Mouse (Mus musculus) olfactory bulb, adult 2 months (tissue): Measurements from ENCODE around the gene Cd81. TPM values are rescaled to one million over a fixed set of nuclear protein-coding genes. Genes with fewer than 3 reads are reported as not detected.

Experiments used
- H3K27ac ChIP-seq: fragments of 200-500 bp; 2 replicates; pipeline ENCODE4 v1.5.1; 2012; ENCODE audit warnings: low read depth, low read length; ENCODE audit not compliant: insufficient read depth
- H3K4me1 ChIP-seq: fragments of 200-500 bp; 2 replicates; pipeline ENCODE4 v1.6.1; 2012; ENCODE audit warnings: low read length; ENCODE audit not compliant: control insufficient read depth, insufficient read depth
- H3K4me3 ChIP-seq: fragments of 200-500 bp; 2 replicates; pipeline ENCODE4 v1.5.1; 2012; ENCODE audit warnings: mild to moderate bottlenecking, low read depth, low read length, moderate library complexity; ENCODE audit not compliant: insufficient read depth
- CTCF ChIP-seq: fragments of 200-500 bp; IDR thresholded peaks from 2 replicates; pipeline ENCODE4 v1.5.1; 2012; ENCODE audit warnings: low read depth, mild to moderate bottlenecking, low read length, moderate library complexity; ENCODE audit not compliant: insufficient read depth
- POLR2A ChIP-seq: fragments of 200-500 bp; IDR thresholded peaks from 2 replicates; pipeline ENCODE4 v1.6.1; 2012; ENCODE audit warnings: mild to moderate bottlenecking, low read depth, low read length, moderate library complexity; ENCODE audit not compliant: insufficient read depth
- WGBS: fragments of 180-500 bp; shearing (Covaris S2); methylation state at CpG from one replicate; pipeline ENCODE4 v1.1.7; 2018; 5-methylcytosine and 5-hydroxymethylcytosine counted together
- polyA plus RNA-seq: library from polyadenylated mRNA; stranded (reverse); fragments of >200 nt; gene quantifications from 2 replicates; pipeline ENCODE4 v1.2.4, GENCODE M21; 2012; ENCODE audit warnings: low replicate concordance; ENCODE audit not compliant: missing spikeins, insufficient read depth, insufficient read length

Cd81 gene
- polyA plus RNA-seq, 1 experiment, result not detected

- TF ChIP-seq CTCF (no peak), POLR2A (no peak)
- Histone ChIP-seq H3K4me1 (peaks cover 22% of the 10 kb centered on the region), H3K4me3 (peak overlapping the region; percentile 90), H3K27ac (no peak overlapping the region)
- WGBS, result 87% methylated on average over 10 of the region's 10 CpGs
These were observed 18.0 kb downstream of the Cd81 start for GRCm38 (mm10) chr7:143070506-143071070.

- H3K4me3 ChIP-seq, result no peak overlapping the region
- peaks cover 22% of the 10 kb centered on the region for H3K4me1 ChIP-seq
- no peak overlapping the region for H3K27ac ChIP-seq
- WGBS, result 86% methylated on average over 5 of the region's 5 CpGs
- TF ChIP-seq CTCF (no peak), POLR2A (no peak)
These were observed 20.1 kb downstream of the Cd81 start for GRCm38 (mm10) chr7:143072605-143073004.

- H3K4me1 ChIP-seq, result peaks cover 19% of the 10 kb centered on the region
- 57% methylated on average over 1 of the region's 1 CpGs for WGBS
- H3K27ac ChIP-seq, result no peak overlapping the region
- TF ChIP-seq POLR2A (no peak), CTCF (no peak; the same call in 1 of the 2 replicates)
- no peak overlapping the region for H3K4me3 ChIP-seq
These were observed 20.5 kb downstream of the Cd81 start for GRCm38 (mm10) chr7:143073086-143073485.

GRCm38 (mm10) chr7:143075394-143075793 lies 22.9 kb downstream of the Cd81 start:
- TF ChIP-seq CTCF (no peak), POLR2A (no peak)
- WGBS, result 84% methylated on average over 5 of the region's 5 CpGs

GRCm38 (mm10) chr7:143077351-143077750 lies 24.8 kb downstream of the Cd81 start:
- TF ChIP-seq POLR2A, result no peak
- no peak for TF ChIP-seq CTCF
- WGBS, result 89% methylated on average over 2 of the region's 2 CpGs
- Histone ChIP-seq H3K4me3 (no peak overlapping the region), H3K27ac (no peak overlapping the region), H3K4me1 (no peaks in the 10 kb centered on the region)

More at GRCm38 (mm10) chr7:143075394-143075793, 22.9 kb downstream of the Cd81 start:
- no peak overlapping the region for H3K27ac ChIP-seq
- peaks cover 7% of the 10 kb centered on the region for H3K4me1 ChIP-seq
- H3K4me3 ChIP-seq, result no peak overlapping the region

- Histone ChIP-seq H3K4me1 (no peaks in the 10 kb centered on the region), H3K27ac (no peak overlapping the region), H3K4me3 (no peak overlapping the region)
- TF ChIP-seq CTCF, result no peak
- no peak for TF ChIP-seq POLR2A
- WGBS, result 75% methylated on average over 6 of the region's 6 CpGs
These were observed 29.5 kb downstream of the Cd81 start for GRCm38 (mm10) chr7:143082024-143082423.

- TF ChIP-seq POLR2A, result no peak
- Histone ChIP-seq H3K4me3 (no peak overlapping the region), H3K4me1 (no peaks in the 10 kb centered on the region), H3K27ac (no peak overlapping the region)
- 77% methylated on average over 2 of the region's 2 CpGs for WGBS
These were observed 31.2 kb downstream of the Cd81 start for GRCm38 (mm10) chr7:143083708-143084107.

- Histone ChIP-seq H3K27ac (no peak overlapping the region), H3K4me1 (no peaks in the 10 kb centered on the region), H3K4me3 (no peak overlapping the region)
- no peak for TF ChIP-seq POLR2A
- no peak for TF ChIP-seq CTCF
- 53% methylated on average over 2 of the region's 2 CpGs for whole genome bisulfite sequencing
These were observed 33.8 kb downstream of the Cd81 start for GRCm38 (mm10) chr7:143086366-143086765.

GRCm38 (mm10) chr7:143087070-143087579 lies 34.6 kb downstream of the Cd81 start:
- 57% methylated on average over 4 of the region's 4 CpGs for WGBS
- TF ChIP-seq POLR2A (no peak), CTCF (no peak)
- no peak overlapping the region for H3K27ac ChIP-seq

More at GRCm38 (mm10) chr7:143087070-143087579, 34.6 kb downstream of the Cd81 start:
- Histone ChIP-seq H3K4me3 (no peak overlapping the region), H3K4me1 (no peaks in the 10 kb centered on the region)
